Mouse (Mus musculus) spleen, adult 2 months (tissue): Measurements from ENCODE around the gene Dock3.

Experiments
- CTCF ChIP-seq: fragments of 200-500 bp; IDR thresholded peaks from 2 replicates; pipeline ENCODE4 v1.5.1; 2011; ENCODE audit warnings: mild to moderate bottlenecking, inconsistent platforms; ENCODE audit not compliant: insufficient read depth, insufficient read length, insufficient replicate concordance; ENCODE audit errors: extremely low read depth
- POLR2A ChIP-seq: fragments of 200-500 bp; IDR thresholded peaks from 2 replicates; pipeline ENCODE4 v1.6.1; 2011; ENCODE audit warnings: low read depth, low read length, inconsistent platforms

DNA sequence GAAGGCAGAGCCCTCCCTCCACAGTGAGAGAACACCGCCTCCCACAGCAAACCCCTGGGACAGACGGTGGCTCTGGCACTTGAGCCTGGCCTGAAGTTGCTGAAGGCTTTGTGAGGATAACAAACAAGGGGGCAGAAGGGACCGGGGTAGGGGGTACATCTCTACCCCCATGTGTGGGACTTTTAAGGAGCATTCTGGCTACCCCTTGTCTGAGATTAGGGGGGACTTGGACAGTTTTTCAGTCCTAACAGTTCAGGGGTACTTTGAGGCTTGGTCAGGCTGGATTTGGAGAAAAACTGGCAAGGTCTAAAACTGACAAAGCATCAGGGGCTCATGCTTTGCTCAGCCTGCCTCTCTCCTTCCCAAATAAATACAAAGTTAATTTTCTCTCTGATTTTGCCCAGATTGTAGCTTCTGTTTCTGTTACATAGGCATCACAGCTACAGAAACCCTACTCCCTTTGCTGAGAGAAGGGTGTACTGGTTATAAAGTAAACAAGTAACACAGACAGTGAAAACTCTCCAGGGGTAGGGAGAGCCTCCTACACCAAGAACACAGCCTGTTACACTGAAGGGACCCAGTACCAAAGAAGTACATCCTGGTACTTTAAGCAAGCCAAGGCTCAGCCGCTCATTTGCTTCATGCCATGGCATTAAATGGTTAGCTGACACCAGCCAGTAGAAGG, 350.5 kb downstream of the Dock3 start:
- TF ChIP-seq POLR2A (no peak), CTCF (no peak)
